Mouse (Mus musculus) CH12.LX (cell line): ENCODE data around the gene Cdv3. TPM values are rescaled to one million over a fixed set of nuclear protein-coding genes. Genes with fewer than 3 reads are reported as not detected.
A peak's percentile ranks its signal among the peaks of the same experiment; 100 is the strongest.

Experiments
- DNase-seq: peaks from one replicate; pipeline ENCODE4 v3.0.0-alpha.2; 2013; ENCODE audit errors: extremely low read depth
- H3K27ac ChIP-seq: 2 replicates; pipeline ENCODE4 v1.5.1; 2012; ENCODE audit warnings: low read depth, mild to moderate bottlenecking, control low read depth, moderate library complexity; ENCODE audit not compliant: insufficient read depth
- H3K27me3 ChIP-seq: replicated peaks from 2 replicates; pipeline ENCODE3; 2012; ENCODE audit warnings: inconsistent platforms
- H3K36me3 ChIP-seq, 2 experiments: replicated peaks in 1 of 2; 2 replicates each; pipeline versions ENCODE3 to v1.6.1; 2012; ENCODE audit warnings: inconsistent platforms in 1 of 2, low read length in 1 of 2, mild to moderate bottlenecking in 1 of 2, mixed read lengths in 1 of 2, moderate library complexity in 1 of 2; ENCODE audit not compliant: control insufficient read depth in 1 of 2, insufficient read depth in 1 of 2
- H3K4me1 ChIP-seq, 2 experiments: 2 replicates each; pipeline ENCODE4 v1.6.1; 2012; ENCODE audit warnings: inconsistent platforms in 1 of 2, moderate library complexity in 1 of 2; ENCODE audit not compliant: insufficient read depth in 2 of 2, control insufficient read depth in 1 of 2
- H3K4me2 ChIP-seq: 2 replicates; pipeline ENCODE4 v1.6.1; 2012; ENCODE audit warnings: low read depth, mild to moderate bottlenecking, control low read depth; ENCODE audit not compliant: poor library complexity, insufficient read depth, severe bottlenecking
- H3K4me3 ChIP-seq, 3 experiments: fragments of 150-350 bp in 1 of 3; sonication (generic) in 1 of 3; replicated peaks in 1 of 3; 2 replicates each; pipeline versions ENCODE3 to v1.5.1; 2011 to 2012; ENCODE audit warnings: low read depth in 2 of 3, low read length in 2 of 3, mild to moderate bottlenecking in 2 of 3, moderate library complexity in 2 of 3, control low read depth in 1 of 3, improper control_type of control experiment in 1 of 3, inconsistent platforms in 1 of 3, mixed read lengths in 1 of 3; ENCODE audit not compliant: poor library complexity in 1 of 3
- H3K79me2 ChIP-seq: replicated peaks from 2 replicates; pipeline ENCODE4 v1.6.1; 2012; ENCODE audit warnings: mild to moderate bottlenecking, moderate library complexity; ENCODE audit not compliant: control insufficient read depth, poor library complexity, insufficient read depth, severe bottlenecking; ENCODE audit errors: extremely low read depth
- H3K9ac ChIP-seq: 2 replicates; pipeline ENCODE4 v1.6.1; 2012; ENCODE audit warnings: low read depth, mild to moderate bottlenecking, control low read depth, moderate library complexity; ENCODE audit not compliant: insufficient read depth
- H3K9me3 ChIP-seq: replicated peaks from 2 replicates; pipeline ENCODE3; 2012; ENCODE audit warnings: low read length, inconsistent platforms, mixed read lengths
- BHLHE40 ChIP-seq: IDR thresholded peaks from 2 replicates; pipeline ENCODE4 v1.6.1; 2011; ENCODE audit warnings: mild to moderate bottlenecking, low read depth, low read length, improper control_type of control experiment
- CHD1 ChIP-seq: IDR thresholded peaks from 2 replicates; pipeline ENCODE4 v1.6.1; 2012; ENCODE audit warnings: low read depth, low read length, improper control_type of control experiment, inconsistent platforms
- E2F4 ChIP-seq: IDR thresholded peaks from 2 replicates; pipeline ENCODE4 v1.6.1; 2011; ENCODE audit warnings: low read depth, low read length, improper control_type of control experiment; ENCODE audit not compliant: insufficient replicate concordance
- ETS1 ChIP-seq: conservative IDR thresholded peaks from 2 replicates; pipeline ENCODE4 v1.6.1; 2012; ENCODE audit warnings: low read depth, mild to moderate bottlenecking, inconsistent platforms, low read length, improper control_type of control experiment, moderate library complexity
- GABPA ChIP-seq: IDR thresholded peaks from 2 replicates; pipeline ENCODE4 v1.6.1; 2012; ENCODE audit warnings: low read depth, low read length, improper control_type of control experiment, inconsistent platforms; ENCODE audit not compliant: insufficient replicate concordance
- HCFC1 ChIP-seq: IDR thresholded peaks from 2 replicates; pipeline ENCODE4 v1.6.1; 2012; ENCODE audit warnings: low read depth, mild to moderate bottlenecking, inconsistent platforms, low read length, improper control_type of control experiment
- JUN ChIP-seq: IDR thresholded peaks from 2 replicates; pipeline ENCODE4 v1.6.1; 2011; ENCODE audit warnings: low read depth, mild to moderate bottlenecking, low read length, improper control_type of control experiment, moderate library complexity; ENCODE audit not compliant: insufficient read depth
- JUND ChIP-seq: conservative IDR thresholded peaks from 2 replicates; pipeline ENCODE4 v1.6.1; 2011; ENCODE audit warnings: low read depth, low read length, improper control_type of control experiment
- KAT2A ChIP-seq: IDR thresholded peaks from 2 replicates; pipeline ENCODE4 v1.6.1; 2012; ENCODE audit warnings: low read length, improper control_type of control experiment, inconsistent platforms; ENCODE audit not compliant: insufficient replicate concordance
- MAFK ChIP-seq: IDR thresholded peaks from 2 replicates; pipeline ENCODE4 v1.6.1; 2011; ENCODE audit warnings: low read length, improper control_type of control experiment; ENCODE audit not compliant: insufficient replicate concordance
- MAZ ChIP-seq: IDR thresholded peaks from 2 replicates; pipeline ENCODE4 v1.6.1; 2012; ENCODE audit warnings: low read depth, mild to moderate bottlenecking, inconsistent platforms, low read length, improper control_type of control experiment, moderate library complexity
- MYC ChIP-seq: IDR thresholded peaks from 2 replicates; pipeline ENCODE4 v1.6.1; 2011; ENCODE audit warnings: low read depth, mild to moderate bottlenecking, improper control_type of control experiment, low read length
- NELFE ChIP-seq: IDR thresholded peaks from 2 replicates; pipeline ENCODE4 v1.6.1; 2011; ENCODE audit warnings: low read depth, low read length, improper control_type of control experiment
- PAX5 ChIP-seq: IDR thresholded peaks from 2 replicates; pipeline ENCODE4 v1.6.1; 2012; ENCODE audit warnings: low read length, inconsistent platforms, mixed read lengths
- RCOR1 ChIP-seq: conservative IDR thresholded peaks from 2 replicates; pipeline ENCODE4 v1.6.1; 2012; ENCODE audit warnings: low read depth, mild to moderate bottlenecking, inconsistent platforms, low read length, improper control_type of control experiment
- SIN3A ChIP-seq: IDR thresholded peaks from 2 replicates; pipeline ENCODE4 v1.6.1; 2012; ENCODE audit warnings: low read length, improper control_type of control experiment, inconsistent platforms
- TBP ChIP-seq: conservative IDR thresholded peaks from 2 replicates; pipeline ENCODE4 v1.6.1; 2011; ENCODE audit warnings: low read depth, low read length, improper control_type of control experiment
- TCF12 ChIP-seq: IDR thresholded peaks from 2 replicates; pipeline ENCODE4 v1.6.1; 2014; ENCODE audit warnings: low read depth, mild to moderate bottlenecking, inconsistent platforms, low read length, improper control_type of control experiment
- USF1 ChIP-seq: IDR thresholded peaks from 2 replicates; pipeline ENCODE4 v1.6.1; 2014; ENCODE audit warnings: low read depth, mild to moderate bottlenecking, inconsistent platforms, low read length, improper control_type of control experiment
- USF2 ChIP-seq: conservative IDR thresholded peaks from 2 replicates; pipeline ENCODE4 v1.6.1; 2011; ENCODE audit warnings: low read depth, low read length, improper control_type of control experiment
- ZKSCAN1 ChIP-seq: IDR thresholded peaks from 2 replicates; pipeline ENCODE4 v1.6.1; 2012; ENCODE audit warnings: low read depth, inconsistent platforms, low read length, improper control_type of control experiment, borderline replicate concordance
- ZNF384 ChIP-seq: IDR thresholded peaks from 2 replicates; pipeline ENCODE4 v1.6.1; 2012; ENCODE audit warnings: low read depth, low read length, improper control_type of control experiment, inconsistent platforms
- dilution Hi-C: fragments of 300-500 bp; cut with MboI; formaldehyde crosslinking; loops from 2 replicates; pipeline ENCODE4 v1.14.3; 2020; ENCODE audit warnings: low sequenced_read_pairs; ENCODE audit not compliant: extremely low pct_unique_long_range_greater_than_20kb, extremely low pct_ligation_motif_present
- in situ Hi-C: fragments of 300-500 bp; cut with MboI; formaldehyde crosslinking; loops from 3 replicates; pipeline ENCODE4 v1.14.3; 2019; ENCODE audit warnings: low sequenced_read_pairs, low pct_ligation_motif_present, low pct_unique_long_range_greater_than_20kb, mixed read lengths
- polyA plus RNA-seq: library from polyadenylated mRNA; unstranded; fragments of >175 nt; gene quantifications from 2 replicates; pipeline ENCODE4 v1.2.1, GENCODE M21; 2012; ENCODE audit warnings: low read depth; ENCODE audit not compliant: insufficient read length
- total RNA-seq, 2 experiments: library from RNA; depleted of rRNA; stranded (reverse); fragments of 300-350 nt in 1 of 2; fragments of >200 nt in 1 of 2; gene quantifications; 2 replicates each; pipeline ENCODE4 v1.2.3; 2012 to 2014

Cdv3 gene
- total and polyA plus RNA-seq, 3 experiments, result 189 to 341 (median 281) TPM

DNA sequence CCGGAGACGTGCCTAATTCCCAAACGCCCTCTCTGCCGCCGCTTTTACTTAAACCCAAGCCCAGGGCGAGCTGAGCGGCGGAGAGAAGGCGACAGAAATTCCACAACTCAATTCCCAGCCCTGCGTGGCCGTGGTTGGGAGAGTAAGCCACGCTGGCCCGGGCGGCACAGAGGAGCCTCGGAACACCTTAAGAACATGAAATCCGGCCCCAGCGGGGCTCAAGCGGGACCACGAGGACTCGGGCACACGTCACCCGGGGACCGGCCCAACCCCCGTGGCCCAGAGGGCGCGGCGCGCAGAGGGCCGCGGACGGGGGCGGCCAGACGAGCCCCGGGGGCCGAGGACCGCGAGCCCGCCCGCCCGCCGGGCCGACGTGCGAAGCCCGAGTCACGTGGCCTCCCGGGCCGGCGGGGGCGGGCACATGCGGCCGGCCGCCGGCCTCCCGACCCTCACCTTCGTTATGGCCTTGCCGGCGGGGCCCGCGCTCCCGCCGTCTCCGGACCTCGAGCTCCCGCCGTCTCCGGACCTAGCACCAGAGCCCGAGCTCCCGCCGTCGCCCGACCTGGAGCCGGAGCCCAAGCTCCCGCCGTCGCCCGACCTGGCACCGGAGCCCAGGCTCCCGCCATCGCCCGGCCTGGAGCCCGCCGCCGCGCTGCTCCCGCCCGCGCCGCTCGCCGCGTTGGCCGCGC lies 895 bp downstream of the Cdv3 start:
- dilution Hi-C loops, result no loop called here
- Histone ChIP-seq H3K9me3 (no peaks in the 10 kb centered on the region), H3K36me3 (peaks cover 4 to 29% of the 10 kb centered on the region in 2 experiments), H3K27me3 (no peaks in the 10 kb centered on the region), H3K4me3 (peak overlapping the region; percentile 75 to 92 (median 86)), H3K79me2 (peaks cover 49% of the 10 kb centered on the region), H3K4me1 (peaks cover 4 to 40% of the 10 kb centered on the region in 2 experiments; a peak in 3 of 4 replicates), H3K9ac (peak overlapping the region; percentile 89), H3K27ac (peak overlapping the region; percentile 84), H3K4me2 (peak overlapping the region; percentile 97; the same call in 1 of the 2 replicates)
- in situ Hi-C loops, result loop anchor here (5.0 kb wide), 1 partner anchor 58 kb away; no protein-coding TSS in a partner anchor
- DNase-seq, result no peak
- TF ChIP-seq GABPA (no peak), USF2 (no peak), ZKSCAN1 (no peak), ZNF384 (no peak), KAT2A (no peak), E2F4 (no peak), BHLHE40 (peak; percentile 49; the same call in 1 of the 2 replicates), SIN3A (peak; percentile 15; the same call in 1 of the 2 replicates), USF1 (peak; percentile 72), RCOR1 (no peak), TBP (no peak), NELFE (no peak), HCFC1 (no peak), MYC (no peak), CHD1 (no peak), ETS1 (no peak), MAFK (no peak), MAZ (no peak), TCF12 (peak; percentile 29; the same call in 1 of the 2 replicates), JUN (no peak), JUND (no peak), PAX5 (no peak)
